Mouse (Mus musculus): Measurements from ENCODE around the gene Slc36a1.

The Slc36a1 gene

DNA sequence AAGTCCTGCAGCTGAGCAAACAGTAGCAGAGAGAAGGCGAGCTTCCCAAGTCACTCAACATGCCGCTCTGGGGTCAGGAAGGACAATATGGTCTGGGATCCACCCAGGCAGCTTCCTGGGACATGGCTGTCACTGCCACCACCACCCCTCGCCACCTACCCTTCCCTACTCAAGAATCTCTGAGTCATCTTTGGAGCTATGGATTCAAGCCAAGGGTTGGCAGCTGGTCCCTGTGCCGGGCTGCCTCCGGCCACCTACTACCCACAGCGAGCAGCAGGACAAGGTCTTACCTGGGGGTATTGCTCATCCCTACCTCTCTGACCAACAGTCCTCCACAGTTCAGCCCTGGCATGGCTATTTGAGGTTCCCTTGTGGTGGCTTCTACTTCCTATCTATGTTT, 70.6 kb downstream of the Slc36a1 start:
- DNase-seq (ENCODE audit: low spot score in 2 of 2) = no peak
